In the genomic region with DNA sequence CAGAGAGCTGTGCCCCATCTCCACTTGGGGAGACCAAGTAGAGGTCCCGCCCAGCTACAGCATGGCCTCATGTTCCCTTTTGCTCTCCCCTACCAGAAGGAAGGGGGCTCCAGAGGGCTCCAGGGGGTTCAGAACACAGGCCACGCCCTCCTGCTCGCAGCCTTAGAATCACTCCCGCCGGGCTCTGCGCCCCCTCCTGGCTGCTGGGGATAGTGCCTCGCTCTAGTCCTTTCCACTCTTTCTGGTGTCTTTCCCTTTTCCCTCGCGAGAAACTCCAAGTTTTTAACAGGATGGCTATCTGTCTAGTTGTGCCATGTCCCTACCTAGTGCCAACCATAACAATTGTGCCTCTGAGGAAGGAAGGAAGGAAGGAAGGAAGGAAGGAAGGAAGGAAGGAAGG, we compare ENCODE assay signal across 8 mouse cellular contexts. TPM values are rescaled to one million over a fixed set of nuclear protein-coding genes. Genes with fewer than 3 reads are reported as not detected.
DNase-seq lines count a peak whose midpoint lies in the region; ATAC-seq lines count a peak whose summit lies in the region.

No protein-coding gene starts in this region.

- ATAC-seq in forebrain, embryonic 12.5 days (ENCODE audit: low FRiP score), result peak; percentile 63; the same call in 1 of the 2 replicates

- H3K4me1 ChIP-seq in forebrain, embryonic 12.5 days, result peaks cover 18% of the 10 kb centered on the region

- 8% methylated on average over 9 of the region's 9 CpGs for WGBS in forebrain, embryonic 12.5 days
- WGBS in large intestine, adult 2 months, result 9% methylated on average over 9 of the region's 9 CpGs

- H3K9ac ChIP-seq in forebrain, embryonic 12.5 days, result no peak overlapping the region

- no peak overlapping the region for H3K27ac ChIP-seq in forebrain, embryonic 12.5 days

- H3K4me3 ChIP-seq in forebrain, embryonic 12.5 days (replicated peaks), result no peak overlapping the region

- peak; percentile 74 for DNase-seq in Muller cell, postnatal 12 days (ENCODE audit: inconsistent ontology term)
- peak; percentile 56 for DNase-seq in c-Kit-positive CD71-negative TER-119-negative erythroid progenitor cells, embryonic 14.5 days (ENCODE audit: low read depth)
- DNase-seq in heart, postnatal 36 days, result peak; percentile 49 to 75
- peak; percentile 27 for DNase-seq in large intestine, adult 2 months (ENCODE audit: low read depth, low spot score)
- peak; percentile 75 for DNase-seq in lung, postnatal 36 days
- peak; percentile 54 for DNase-seq in retina, postnatal 7 days (ENCODE audit: low read depth, low spot score)
- peak; percentile 51 to 84 for DNase-seq in urinary bladder, postnatal 4 days (ENCODE audit: low spot score in 2 of 2)

- intact Hi-C loops in heart, postnatal 36 days (cut with DNase I), result no loop called here

- no peaks in the 10 kb centered on the region for H3K36me3 ChIP-seq in forebrain, embryonic 12.5 days (replicated peaks)

- peak overlapping the region; percentile 22; the same call in 1 of the 2 replicates for H3K4me2 ChIP-seq in forebrain, embryonic 12.5 days

- peaks cover 46% of the 10 kb centered on the region for H3K27me3 ChIP-seq in forebrain, embryonic 12.5 days

- no peaks in the 10 kb centered on the region for H3K9me3 ChIP-seq in forebrain, embryonic 12.5 days

RNA-seq across cellular contexts. Expression of a gene that starts 16.5 kb away (rescaled TPM):
- 0.13 TPM in 1 of 2 replicates, not detected in the other for polyA plus RNA-seq in forebrain, embryonic 12.5 days (2016; fragmentation: Nextera tagmentation; extraction: Ambion mirVana)
- under 1 TPM; 0.28 to 0.60 TPM for total RNA-seq in heart, postnatal 36 days (2021)
- polyA plus RNA-seq in large intestine, adult 2 months (2012; rRNA removed), result 0.32 TPM in 1 of 2 replicates, not detected in the other

RNA-seq across cellular contexts. Expression of a gene that starts 38.0 kb away (rescaled TPM):
- polyA plus RNA-seq in forebrain, embryonic 12.5 days (2016; fragmentation: Nextera tagmentation; extraction: Ambion mirVana), result 109 and 114 TPM in 2 replicates
- 100 to 1,000 TPM; 154 TPM for total RNA-seq in heart, postnatal 36 days (2021)
- 10.6 and 12.1 TPM in 2 replicates for polyA plus RNA-seq in large intestine, adult 2 months (2012; rRNA removed)
